Mouse (Mus musculus) G1E (cell line): ENCODE data around the gene Gm11639. TPM values are rescaled to one million over a fixed set of nuclear protein-coding genes. Genes with fewer than 3 reads are reported as not detected.

Experiments
- ATAC-seq: 2 replicates; pipeline ENCODE4 v1.8.0; 2016; ENCODE audit warnings: mild to moderate bottlenecking; ENCODE audit not compliant: insufficient number of reproducible peaks, poor library complexity, low FRiP score, severe bottlenecking; ENCODE audit errors: extremely low read depth
- DNase-seq: peaks from one replicate; pipeline ENCODE4 v3.0.0; 2012; ENCODE audit warnings: low spot score
- H3K27me3 ChIP-seq: 2 replicates; pipeline ENCODE4 v1.6.1; 2012; ENCODE audit warnings: mild to moderate bottlenecking, low read length, inconsistent platforms; ENCODE audit not compliant: insufficient read depth
- H3K36me3 ChIP-seq: replicated peaks from 2 replicates; pipeline ENCODE3; 2012; ENCODE audit warnings: mild to moderate bottlenecking, inconsistent platforms
- H3K4me1 ChIP-seq: 2 replicates; pipeline ENCODE4 v1.6.1; 2012; ENCODE audit warnings: low read depth, low read length, inconsistent platforms, mixed read lengths; ENCODE audit not compliant: insufficient read depth
- H3K4me3 ChIP-seq: 2 replicates; pipeline ENCODE4 v1.5.1; 2012; ENCODE audit warnings: low read depth, mild to moderate bottlenecking, inconsistent platforms, low read length, moderate library complexity, mixed read lengths
- H3K9me3 ChIP-seq: replicated peaks from 2 replicates; pipeline ENCODE4 v1.6.1; 2012; ENCODE audit warnings: inconsistent platforms
- CTCF ChIP-seq: IDR thresholded peaks from 2 replicates; pipeline ENCODE4 v1.5.1; 2012; ENCODE audit warnings: low read depth, low read length, inconsistent platforms, mixed read lengths
- GATA1 ChIP-seq: IDR thresholded peaks from 2 replicates; pipeline ENCODE4 v1.6.1; 2012; ENCODE audit warnings: borderline replicate concordance, low read length, inconsistent platforms, mixed read lengths
- GATA2 ChIP-seq: IDR thresholded peaks from 2 replicates; pipeline ENCODE4 v1.6.1; 2012; ENCODE audit warnings: low read depth, low read length, inconsistent platforms, borderline replicate concordance
- POLR2AphosphoS5 ChIP-seq: IDR thresholded peaks from 2 replicates; pipeline ENCODE4 v1.6.1; 2012; ENCODE audit warnings: low read depth, low read length, inconsistent platforms; ENCODE audit not compliant: insufficient replicate concordance
- TAL1 ChIP-seq: conservative IDR thresholded peaks from 2 replicates; pipeline ENCODE4 v1.6.1; 2012; ENCODE audit warnings: low read depth, low read length, inconsistent platforms, mixed read lengths
- polyA plus RNA-seq: library from polyadenylated mRNA; stranded (reverse); fragments of >175 nt; gene quantifications from 2 replicates; pipeline ENCODE4 v1.2.3, GENCODE M21; 2012
- total RNA-seq, 2 experiments: library from RNA; stranded (forward) in 1 of 2; stranded (reverse) in 1 of 2; fragments of 200-1000 nt in 1 of 2; fragments of >200 nt in 1 of 2; fragmentation: Nextera tagmentation in 1 of 2; gene quantifications; 2 replicates each; pipeline ENCODE4 v1.2.3; 2014 to 2017

Gm11639 gene
- total and polyA plus RNA-seq, 3 experiments, result under 0.01 TPM; not detected in 2

GRCm38 (mm10) chr11:105145211-105145610 lies 459.7 kb downstream of the Gm11639 start:
- DNase-seq (no peak), ATAC-seq (no peak)
- no peaks in the 10 kb centered on the region for H3K27me3 ChIP-seq
- TF ChIP-seq GATA1, result no peak
- TF ChIP-seq GATA2, result no peak
- TF ChIP-seq TAL1, result no peak
- no peak for TF ChIP-seq CTCF
- TF ChIP-seq POLR2AphosphoS5, result no peak
- peaks cover 49% of the 10 kb centered on the region for H3K4me1 ChIP-seq
- H3K36me3 ChIP-seq, result peaks cover 20% of the 10 kb centered on the region
- H3K9me3 ChIP-seq, result no peaks in the 10 kb centered on the region
- no peak overlapping the region for H3K4me3 ChIP-seq

GRCm38 (mm10) chr11:105146593-105146992 lies 461.1 kb downstream of the Gm11639 start, which contains the start of gene Gm10842:
Gene Gm10842 (plus strand): TSS chr11:105146893.
- peaks cover 54% of the 10 kb centered on the region for H3K4me1 ChIP-seq
- ATAC-seq (no peak), DNase-seq (no peak)
- no peaks in the 10 kb centered on the region for H3K9me3 ChIP-seq
- H3K27me3 ChIP-seq, result no peaks in the 10 kb centered on the region
- no peak within 1 kb of the TSS for H3K4me3 ChIP-seq
- TF ChIP-seq TAL1 (no peak), POLR2AphosphoS5 (no peak), CTCF (no peak), GATA1 (no peak), GATA2 (no peak)
- peaks cover 7% of the 10 kb centered on the region for H3K36me3 ChIP-seq

GRCm38 (mm10) chr11:105149353-105149752 lies 463.8 kb downstream of the Gm11639 start:
- Histone ChIP-seq H3K4me1 (peaks cover 71% of the 10 kb centered on the region), H3K4me3 (no peak overlapping the region), H3K36me3 (no peaks in the 10 kb centered on the region), H3K27me3 (no peaks in the 10 kb centered on the region), H3K9me3 (no peaks in the 10 kb centered on the region)
- DNase-seq, result no peak
- TF ChIP-seq POLR2AphosphoS5 (no peak), TAL1 (no peak), GATA2 (no peak), GATA1 (no peak), CTCF (no peak)
- no peak for ATAC-seq

GRCm38 (mm10) chr11:105149766-105150165 lies 464.3 kb downstream of the Gm11639 start:
- TF ChIP-seq GATA2 (no peak), GATA1 (no peak), TAL1 (no peak), CTCF (no peak)
- Histone ChIP-seq H3K4me3 (no peak overlapping the region), H3K27me3 (no peaks in the 10 kb centered on the region), H3K36me3 (no peaks in the 10 kb centered on the region), H3K4me1 (peaks cover 71% of the 10 kb centered on the region), H3K9me3 (no peaks in the 10 kb centered on the region)
- DNase-seq (no peak), ATAC-seq (no peak)

- no peaks in the 10 kb centered on the region for H3K36me3 ChIP-seq
- no peak for DNase-seq
- no peak for ATAC-seq
- no peaks in the 10 kb centered on the region for H3K27me3 ChIP-seq
- H3K4me1 ChIP-seq, result peaks cover 71% of the 10 kb centered on the region
- no peak for TF ChIP-seq POLR2AphosphoS5
- TF ChIP-seq GATA2, result no peak
- no peak for TF ChIP-seq CTCF
- TF ChIP-seq TAL1, result no peak
- TF ChIP-seq GATA1, result no peak
- H3K9me3 ChIP-seq, result no peaks in the 10 kb centered on the region
- no peak overlapping the region for H3K4me3 ChIP-seq
Measured at GRCm38 (mm10) chr11:105150691-105151090, 465.2 kb downstream of the Gm11639 start.

- no peak for ATAC-seq
- peaks cover 76% of the 10 kb centered on the region for H3K4me1 ChIP-seq
- no peaks in the 10 kb centered on the region for H3K9me3 ChIP-seq
- H3K27me3 ChIP-seq, result no peaks in the 10 kb centered on the region
- TF ChIP-seq GATA2 (no peak), POLR2AphosphoS5 (no peak), GATA1 (no peak), TAL1 (no peak), CTCF (no peak)
- peak; percentile 64 for DNase-seq
- peak overlapping the region; percentile 62; the same call in 1 of the 2 replicates for H3K4me3 ChIP-seq
- no peaks in the 10 kb centered on the region for H3K36me3 ChIP-seq
Measured at GRCm38 (mm10) chr11:105151226-105152016, 465.9 kb downstream of the Gm11639 start.
